Mouse (Mus musculus) small intestine, adult 2 months (tissue): ENCODE data around the gene Tpsg1.

Experiments used
- CTCF ChIP-seq: fragments of 200-500 bp; IDR thresholded peaks from 2 replicates; pipeline ENCODE4 v1.5.1; 2012; ENCODE audit warnings: low read depth, mild to moderate bottlenecking, control low read depth, inconsistent platforms, low read length, moderate library complexity, mixed read lengths; ENCODE audit not compliant: insufficient replicate concordance, insufficient read length; ENCODE audit errors: extremely low read depth
- POLR2A ChIP-seq: fragments of 200-500 bp; IDR thresholded peaks from 2 replicates; pipeline ENCODE4 v1.6.1; 2012; ENCODE audit warnings: low read depth, mild to moderate bottlenecking, control low read depth, inconsistent platforms, low read length, moderate library complexity

DNA sequence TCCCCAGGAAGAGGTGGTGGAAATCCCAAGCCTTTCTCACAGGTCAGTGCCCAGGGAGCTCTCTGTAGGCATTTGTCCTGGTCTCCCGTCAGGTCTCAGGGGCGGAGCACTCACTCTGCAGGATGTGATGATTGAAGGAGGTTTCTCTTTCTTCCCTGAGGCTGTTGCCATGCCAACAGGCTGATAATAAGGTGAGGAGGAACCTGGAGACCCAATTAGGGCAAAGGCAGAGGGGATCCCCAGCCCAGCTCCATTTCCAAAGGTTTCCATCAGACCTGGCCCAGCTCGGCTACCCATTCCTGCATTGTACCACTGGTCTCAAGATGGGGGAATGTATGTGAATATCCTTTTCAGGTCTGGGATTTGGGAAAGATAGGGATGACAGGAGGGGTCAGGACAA is 35.1 kb downstream of the Tpsg1 start:
- TF ChIP-seq POLR2A (no peak), CTCF (no peak)
